Mouse (Mus musculus) neural tube, embryonic 14.5 days (tissue): Measurements from ENCODE around the gene Tspan14. TPM values are rescaled to one million over a fixed set of nuclear protein-coding genes. Genes with fewer than 3 reads are reported as not detected.

ENCODE experiments used
- ATAC-seq: fragments of 200-750 bp; cut with Nextera tagmentation; 2 replicates; pipeline ENCODE4 v1.8.0; 2017; ENCODE audit warnings: low read depth, mild to moderate bottlenecking, moderate TSS enrichment, moderate library complexity
- H3K27ac ChIP-seq: fragments of 300-500 bp; sonication (generic); 2 replicates; pipeline ENCODE4 v1.5.1; 2014; ENCODE audit warnings: low read depth, mild to moderate bottlenecking, control low read depth, low read length, moderate library complexity, mixed read lengths
- H3K27me3 ChIP-seq: fragments of 300-500 bp; sonication (generic); 2 replicates; pipeline ENCODE4 v1.6.1; 2014; ENCODE audit warnings: low read length; ENCODE audit not compliant: control insufficient read depth, insufficient read depth
- H3K36me3 ChIP-seq: fragments of 300-500 bp; sonication (generic); 2 replicates; pipeline ENCODE4 v1.6.1; 2014; ENCODE audit warnings: low read length, mixed read lengths; ENCODE audit not compliant: control insufficient read depth, insufficient read depth
- H3K4me1 ChIP-seq: fragments of 300-500 bp; sonication (generic); 2 replicates; pipeline ENCODE4 v1.6.1; 2014; ENCODE audit warnings: low read length; ENCODE audit not compliant: control insufficient read depth, insufficient read depth
- H3K4me2 ChIP-seq: fragments of 300-500 bp; sonication (generic); 2 replicates; pipeline ENCODE4 v1.6.1; 2014; ENCODE audit warnings: mild to moderate bottlenecking, low read depth, low read length, control low read depth
- H3K4me3 ChIP-seq: fragments of 300-500 bp; sonication (generic); 2 replicates; pipeline ENCODE4 v1.5.1; 2014; ENCODE audit warnings: low read depth, low read length, control low read depth, mixed read lengths
- H3K9ac ChIP-seq: fragments of 300-500 bp; sonication (generic); replicated peaks from 2 replicates; pipeline ENCODE4 v1.6.1; 2014; ENCODE audit warnings: low read depth, mild to moderate bottlenecking, control low read depth, low read length, mixed read lengths
- H3K9me3 ChIP-seq: fragments of 300-500 bp; sonication (generic); 2 replicates; pipeline ENCODE4 v1.6.1; 2016; ENCODE audit warnings: low read length; ENCODE audit not compliant: control insufficient read depth
- WGBS: fragments of 180-500 bp; shearing (Covaris S2); extraction: QIAGEN DNeasy Blood & Tissue Kit; methylation state at CpG from one replicate; pipeline ENCODE4 v1.1.7; 2014; 5-methylcytosine and 5-hydroxymethylcytosine counted together
- polyA plus RNA-seq: library from polyadenylated mRNA; unstranded; fragments of >200 nt; fragmentation: Nextera tagmentation; extraction: Ambion mirVana; gene quantifications from 2 replicates; pipeline ENCODE4 v1.2.1, GENCODE M21; 2014

The Tspan14 gene
- polyA plus RNA-seq, 1 experiment from 2014 or later: 45.2 TPM

DNA sequence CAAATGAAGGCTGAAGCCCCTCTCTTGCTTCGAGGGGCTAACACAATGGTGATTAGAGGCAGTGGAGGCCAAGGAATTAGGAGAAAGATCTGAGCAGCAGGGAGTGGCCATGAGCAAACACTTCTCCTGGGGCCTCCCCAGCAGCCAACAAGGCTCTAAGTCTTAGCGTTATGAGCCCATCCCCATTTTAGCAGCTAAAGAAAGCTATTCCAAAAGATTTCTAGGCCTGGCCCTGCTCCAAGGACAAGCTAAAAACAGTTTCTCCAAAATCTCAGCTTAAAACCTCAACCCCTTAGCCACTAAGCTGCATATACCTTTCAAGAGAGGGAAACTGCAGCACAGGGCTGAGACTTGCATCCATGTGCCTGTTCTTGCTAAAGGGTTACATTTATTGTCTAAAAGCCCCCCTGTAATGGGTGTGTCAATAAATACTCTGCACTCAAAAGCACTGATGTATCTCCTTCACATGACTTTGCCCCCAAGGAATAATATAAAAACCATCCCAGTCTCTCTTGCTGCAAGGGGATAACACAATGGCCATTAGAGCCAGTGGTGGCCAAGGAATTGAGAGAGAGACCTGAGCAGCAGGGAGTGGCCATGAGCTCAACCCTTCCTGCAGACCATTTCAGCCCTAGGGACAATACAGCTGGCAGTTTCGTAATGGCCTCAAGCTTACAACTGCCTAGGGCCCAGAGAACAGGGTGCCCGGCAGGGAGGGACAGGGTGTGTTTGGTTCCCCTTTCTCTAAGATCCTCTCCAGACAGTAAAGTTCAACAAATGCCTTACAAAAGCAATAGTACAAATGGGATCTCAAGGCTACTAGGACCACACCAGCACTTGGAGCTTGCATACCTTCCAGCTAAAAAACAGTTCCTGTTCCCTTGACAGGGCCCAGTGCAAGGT is 8.3 kb downstream of the Tspan14 start:
- Histone ChIP-seq H3K4me1 (peaks cover 43% of the 10 kb centered on the region), H3K4me3 (no peak overlapping the region), H3K9ac (0 out of 2 replicates have a peak overlapping the region, but pooled peaks have one; percentile 11), H3K27me3 (no peaks in the 10 kb centered on the region), H3K36me3 (no peaks in the 10 kb centered on the region), H3K27ac (peak overlapping the region; percentile 71), H3K4me2 (peak overlapping the region; percentile 16; the same call in 1 of the 2 replicates), H3K9me3 (no peaks in the 10 kb centered on the region)
- no peak for ATAC-seq
- 11% methylated on average over 4 of the region's 4 CpGs for WGBS

DNA sequence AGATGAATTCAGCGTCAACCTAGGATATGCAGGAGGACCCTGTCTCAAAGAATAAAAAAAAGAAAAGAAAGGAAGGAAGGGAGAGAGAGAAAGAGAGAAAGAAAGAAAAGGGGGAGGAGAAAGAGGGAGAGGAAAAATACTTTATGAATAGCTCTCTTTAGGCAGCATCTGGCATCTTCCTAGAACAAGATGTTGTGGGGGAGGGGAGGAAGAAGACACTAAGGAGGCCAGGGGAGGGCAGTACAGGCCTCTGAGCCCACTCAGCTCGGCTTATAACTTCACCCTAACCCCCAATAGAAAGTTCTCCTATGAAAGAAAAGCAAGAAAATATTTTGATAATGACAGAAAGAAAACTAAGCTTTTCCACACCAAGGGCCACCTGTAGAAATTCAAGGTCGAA is 9.0 kb downstream of the Tspan14 start:
- no peak for ATAC-seq
- Histone ChIP-seq H3K4me2 (peak overlapping the region; percentile 16; the same call in 1 of the 2 replicates), H3K4me1 (peaks cover 44% of the 10 kb centered on the region), H3K27ac (peak overlapping the region; percentile 71; the same call in 1 of the 2 replicates), H3K9me3 (no peaks in the 10 kb centered on the region), H3K36me3 (no peaks in the 10 kb centered on the region), H3K4me3 (no peak overlapping the region), H3K9ac (no peak overlapping the region), H3K27me3 (no peaks in the 10 kb centered on the region)
- 41% methylated on average over 3 of the region's 3 CpGs for WGBS

- ATAC-seq: peak; percentile 81
- Histone ChIP-seq H3K4me1 (peaks cover 43% of the 10 kb centered on the region), H3K27ac (peak overlapping the region; percentile 97), H3K27me3 (no peaks in the 10 kb centered on the region), H3K4me3 (no peak overlapping the region), H3K9me3 (no peaks in the 10 kb centered on the region), H3K4me2 (peak overlapping the region; percentile 31), H3K9ac (peak overlapping the region; percentile 29), H3K36me3 (no peaks in the 10 kb centered on the region)
- 18% methylated on average over 13 of the region's 13 CpGs for WGBS
Measured at GRCm38 (mm10) chr14:40956252-40957146, 10.1 kb downstream of the Tspan14 start.

DNA sequence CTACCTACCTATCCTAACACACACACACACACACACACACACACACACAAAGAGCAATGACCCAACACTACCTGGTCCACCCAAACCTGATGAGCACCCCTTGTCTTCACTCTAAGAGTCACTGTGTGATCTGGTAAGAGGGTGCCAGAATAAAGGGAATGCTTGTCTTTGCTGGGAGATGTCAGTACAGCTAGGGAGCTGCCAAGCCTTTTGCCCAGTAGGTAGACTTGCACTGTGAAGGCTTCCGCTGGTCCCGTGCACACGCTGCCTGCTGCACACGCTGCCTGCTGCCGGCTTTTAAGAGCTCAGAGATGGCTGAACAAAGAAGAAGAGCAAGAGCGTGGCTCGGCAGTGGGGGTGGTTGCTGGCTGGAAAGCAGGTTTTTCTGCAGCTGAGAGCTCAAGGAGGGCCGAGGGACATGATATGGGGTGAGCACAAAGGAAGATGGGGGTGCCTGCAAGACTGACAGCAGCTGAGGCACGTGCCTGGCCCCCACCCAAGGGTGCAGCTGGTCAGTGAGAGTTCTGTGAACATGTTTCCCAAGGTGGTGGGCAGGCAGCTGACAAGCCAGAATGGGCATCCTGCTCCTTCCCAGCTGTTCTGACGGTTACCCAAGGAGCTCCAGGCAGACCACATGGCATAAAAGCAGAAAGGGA is 10.9 kb downstream of the Tspan14 start:
- Histone ChIP-seq H3K9me3 (no peaks in the 10 kb centered on the region), H3K4me1 (peaks cover 43% of the 10 kb centered on the region), H3K9ac (peak overlapping the region; percentile 29), H3K4me2 (peak overlapping the region; percentile 31), H3K27ac (peak overlapping the region; percentile 97), H3K4me3 (no peak overlapping the region), H3K27me3 (no peaks in the 10 kb centered on the region), H3K36me3 (no peaks in the 10 kb centered on the region)
- ATAC-seq: peak; percentile 57
- 2% methylated on average over 10 of the region's 10 CpGs for WGBS

DNA sequence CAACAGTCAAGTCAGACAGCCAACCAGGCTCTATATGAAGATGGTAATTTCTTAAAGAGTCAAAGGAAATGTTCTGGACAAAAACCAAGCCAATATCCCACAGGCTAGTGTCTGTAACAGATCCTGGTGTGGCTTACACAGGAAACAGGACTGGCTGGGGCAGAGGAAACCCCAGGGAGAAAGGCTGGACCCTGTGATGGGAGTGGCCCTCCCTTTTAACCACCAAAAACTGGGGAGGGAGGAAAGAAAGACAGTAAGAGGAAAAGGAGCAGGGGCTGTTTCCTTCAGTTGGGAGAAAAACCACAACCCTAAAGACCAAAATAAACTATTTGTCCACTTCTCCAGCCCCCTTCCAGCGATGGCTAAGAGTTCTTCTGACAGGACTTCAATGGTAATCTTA is 11.5 kb downstream of the Tspan14 start:
- H3K36me3 ChIP-seq: no peaks in the 10 kb centered on the region
- peak overlapping the region; percentile 29; the same call in 1 of the 2 replicates for H3K9ac ChIP-seq
- H3K27me3 ChIP-seq: no peaks in the 10 kb centered on the region
- ATAC-seq: no peak
- no peaks in the 10 kb centered on the region for H3K9me3 ChIP-seq
- H3K27ac ChIP-seq: peak overlapping the region; percentile 97
- no peak overlapping the region for H3K4me3 ChIP-seq
- 89% methylated on average over 1 of the region's 1 CpGs for WGBS
- peak overlapping the region; percentile 31 for H3K4me2 ChIP-seq
- peaks cover 44% of the 10 kb centered on the region for H3K4me1 ChIP-seq

GRCm38 (mm10) chr14:40953381-40953780 is 13.2 kb downstream of the Tspan14 start:
- no peaks in the 10 kb centered on the region for H3K36me3 ChIP-seq
- no peaks in the 10 kb centered on the region for H3K9me3 ChIP-seq
- peaks cover 47% of the 10 kb centered on the region for H3K4me1 ChIP-seq
- 58% methylated on average over 5 of the region's 5 CpGs for WGBS
- no peak overlapping the region for H3K27ac ChIP-seq
- no peak overlapping the region for H3K4me3 ChIP-seq
- no peak overlapping the region for H3K9ac ChIP-seq
- H3K4me2 ChIP-seq: no peak overlapping the region
- no peak for ATAC-seq
- H3K27me3 ChIP-seq: no peaks in the 10 kb centered on the region

- WGBS: 34% methylated on average over 2 of the region's 2 CpGs
- no peaks in the 10 kb centered on the region for H3K36me3 ChIP-seq
- no peak overlapping the region for H3K9ac ChIP-seq
- peaks cover 40% of the 10 kb centered on the region for H3K4me1 ChIP-seq
- no peaks in the 10 kb centered on the region for H3K9me3 ChIP-seq
- ATAC-seq: no peak
- H3K27ac ChIP-seq: no peak overlapping the region
- no peaks in the 10 kb centered on the region for H3K27me3 ChIP-seq
- H3K4me3 ChIP-seq: no peak overlapping the region
- no peak overlapping the region for H3K4me2 ChIP-seq
Measured at GRCm38 (mm10) chr14:40952715-40953114, 13.9 kb downstream of the Tspan14 start.

- H3K4me3 ChIP-seq: no peak overlapping the region
- H3K9ac ChIP-seq: no peak overlapping the region
- H3K9me3 ChIP-seq: no peaks in the 10 kb centered on the region
- 85% methylated on average over 3 of the region's 3 CpGs for WGBS
- H3K36me3 ChIP-seq: no peaks in the 10 kb centered on the region
- H3K27ac ChIP-seq: no peak overlapping the region
- H3K27me3 ChIP-seq: no peaks in the 10 kb centered on the region
- ATAC-seq: no peak
- peaks cover 38% of the 10 kb centered on the region for H3K4me1 ChIP-seq
- no peak overlapping the region for H3K4me2 ChIP-seq
Measured at GRCm38 (mm10) chr14:40952301-40952700, 14.3 kb downstream of the Tspan14 start.
